Mouse (Mus musculus): ENCODE measurements around the gene Plac1.
A peak's percentile ranks its signal among the peaks of the same experiment; 100 is the strongest.

The Plac1 gene

GRCm38 (mm10) chrX:53049196-53049595 lies 190.7 kb downstream of the Plac1 start:
- DNase-seq (ENCODE audit: low read depth, low spot score): no peak

- DNase-seq (ENCODE audit: low read depth, low spot score): no peak
These were observed 193.0 kb downstream of the Plac1 start for GRCm38 (mm10) chrX:53046911-53047310.

- DNase-seq (ENCODE audit: low read depth, low spot score): no peak
These were observed 193.9 kb downstream of the Plac1 start for GRCm38 (mm10) chrX:53046033-53046432.

- DNase-seq (ENCODE audit: low read depth, low spot score): no peak
These were observed 194.6 kb downstream of the Plac1 start for GRCm38 (mm10) chrX:53045187-53045903.

GRCm38 (mm10) chrX:53041006-53041405 lies 198.9 kb downstream of the Plac1 start:
- no peak for DNase-seq (ENCODE audit: low read depth, low spot score)

- DNase-seq (ENCODE audit: low read depth, low spot score): no peak
These were observed 199.8 kb downstream of the Plac1 start for GRCm38 (mm10) chrX:53040138-53040537.

GRCm38 (mm10) chrX:53039651-53040050 lies 200.3 kb downstream of the Plac1 start:
- DNase-seq (ENCODE audit: low read depth, low spot score): no peak

- DNase-seq (ENCODE audit: low read depth, low spot score): no peak
These were observed 201.7 kb downstream of the Plac1 start for GRCm38 (mm10) chrX:53038194-53038593.

- no peak for DNase-seq (ENCODE audit: low read depth, low spot score)
These were observed 210.4 kb downstream of the Plac1 start for GRCm38 (mm10) chrX:53029559-53029958.

- DNase-seq (ENCODE audit: low read depth, low spot score): no peak
These were observed 214.3 kb downstream of the Plac1 start for GRCm38 (mm10) chrX:53025471-53026223.

GRCm38 (mm10) chrX:53024268-53024667 lies 215.6 kb downstream of the Plac1 start:
- DNase-seq (ENCODE audit: low read depth, low spot score): peak; percentile 60

GRCm38 (mm10) chrX:53023021-53023420 lies 216.9 kb downstream of the Plac1 start:
- DNase-seq (ENCODE audit: low read depth, low spot score): no peak

Measured in ZHBTc4 (cell line).